Mouse (Mus musculus): ENCODE results near the gene Ranbp3.
"Not testable (repeated sequence)": the region's sequence is repeated elsewhere in the genome, so short reads cannot be mapped to it uniquely, and the experiment has no call there.

Ranbp3 gene

DNA sequence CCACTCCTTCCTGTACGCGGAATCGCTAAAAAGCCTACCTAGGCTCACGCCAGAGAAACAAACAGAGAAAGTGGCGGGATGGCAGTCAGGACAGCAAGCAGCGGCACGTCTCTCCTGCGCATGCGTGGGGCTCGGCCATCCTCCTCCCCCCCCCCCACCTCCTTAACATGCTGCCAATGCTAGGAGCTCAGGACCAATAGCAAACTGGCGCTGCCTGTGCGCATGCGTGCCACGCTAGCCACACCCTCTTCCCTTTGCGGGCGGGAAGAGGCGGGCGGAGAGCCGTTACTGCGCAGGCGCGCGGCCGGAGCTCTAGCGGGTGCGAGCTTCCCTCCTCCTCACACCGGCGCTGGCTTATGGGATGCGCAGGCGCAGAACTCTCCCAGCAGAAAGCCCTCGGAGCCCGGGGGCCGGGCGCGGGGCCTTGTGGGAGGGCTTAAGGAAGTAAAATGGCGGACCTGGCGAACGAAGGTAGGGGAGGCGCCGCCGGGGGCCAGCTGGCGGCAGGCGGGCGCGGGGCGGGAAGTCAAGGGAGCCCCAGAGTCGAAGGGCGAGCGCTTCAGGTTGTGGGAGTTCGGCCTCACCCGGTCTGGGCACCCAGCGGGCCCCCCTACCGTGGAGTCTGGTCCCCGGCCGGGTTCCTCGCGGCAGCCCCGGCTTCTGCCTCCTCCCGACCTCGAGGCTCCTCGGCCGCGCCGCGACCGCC is at the start of gene Ranbp3:
Gene Ranbp3 (plus strand): TSS at position 354 of the 706 bp plus-strand sequence.
- peak; percentile 99 for DNase-seq

DNA sequence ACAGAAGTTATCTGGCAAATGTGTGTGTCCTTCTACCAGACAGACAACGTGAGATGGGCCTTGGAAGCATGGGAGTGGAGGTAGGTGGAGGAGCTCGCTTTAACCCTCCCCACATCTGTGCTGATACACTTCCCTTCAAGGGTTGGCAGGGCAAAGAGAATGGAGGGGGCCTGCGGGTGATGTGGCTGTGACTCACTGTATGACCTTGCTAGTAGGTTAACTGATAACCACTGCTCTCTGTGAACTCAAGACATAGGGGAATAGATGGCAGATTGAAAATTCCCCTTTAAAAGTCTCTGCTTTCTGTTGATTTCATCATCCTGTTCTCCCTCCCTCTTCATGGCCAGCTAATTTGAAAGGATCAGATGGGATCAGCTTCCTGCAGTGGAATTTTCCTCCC is 47.6 kb upstream of the Ranbp3 start:
- DNase-seq, result no peak

- no peak for DNase-seq
Measured at GRCm38 (mm10) chr17:56626260-56626659, 46.8 kb upstream of the Ranbp3 start.

GRCm38 (mm10) chr17:56626754-56627470 is 46.2 kb upstream of the Ranbp3 start, which contains the start of gene Lonp1:
Gene Lonp1, minus strand, starts transcription at chr17:56626887.
- peak; percentile 97 for DNase-seq

GRCm38 (mm10) chr17:56627530-56628277 is 45.4 kb upstream of the Ranbp3 start, which contains the start of gene Catsperd:
Gene Catsperd, plus strand, starts transcription at chr17:56628143.
- DNase-seq, result no peak

- not testable (repeated sequence) for DNase-seq
Measured at GRCm38 (mm10) chr17:56629800-56630781, 43.0 kb upstream of the Ranbp3 start.

- no peak for DNase-seq
Measured at GRCm38 (mm10) chr17:56631807-56632206, 41.3 kb upstream of the Ranbp3 start.

DNA sequence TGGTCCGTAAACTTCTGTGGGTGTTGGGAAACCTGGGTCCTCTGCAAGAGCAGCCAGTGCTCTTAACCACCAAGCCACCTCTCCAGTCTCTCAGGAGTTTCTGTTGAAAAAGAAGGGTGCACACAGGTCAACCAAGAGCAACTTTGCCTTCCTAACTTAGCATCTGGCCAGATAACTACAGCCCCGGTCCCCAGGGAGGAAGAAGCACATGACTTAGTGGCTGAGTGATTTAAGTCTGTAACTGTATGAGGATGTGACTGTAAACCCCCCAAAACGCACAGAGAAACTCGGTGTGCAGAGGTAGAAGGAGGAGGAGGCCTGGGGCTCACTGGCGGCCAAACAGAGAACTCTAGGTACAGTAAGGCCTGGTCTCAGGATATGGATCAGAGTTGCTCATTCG is 39.1 kb upstream of the Ranbp3 start:
- no peak for DNase-seq

DNA sequence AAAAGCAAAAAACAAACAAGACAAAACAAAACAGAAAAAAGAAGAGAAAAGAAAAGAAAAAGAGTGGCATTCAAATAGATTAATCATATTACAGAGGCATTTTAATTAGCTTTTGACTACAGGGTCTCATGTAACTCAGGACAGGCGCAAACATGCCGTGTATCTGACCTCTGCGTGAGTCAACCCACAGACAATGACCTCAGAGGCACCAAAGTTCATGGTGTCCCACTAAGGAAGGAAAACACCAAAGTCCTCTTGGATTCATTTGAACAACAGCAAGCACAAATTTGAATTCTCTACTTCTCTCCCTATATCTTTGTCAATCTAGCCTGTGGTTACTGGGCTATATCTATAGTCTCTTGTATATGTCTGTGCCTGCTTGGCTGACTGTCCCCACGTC is 29.9 kb upstream of the Ranbp3 start:
- DNase-seq, result no peak

- DNase-seq, result no peak
Measured at GRCm38 (mm10) chr17:56647546-56647945, 25.5 kb upstream of the Ranbp3 start.

- DNase-seq, result peak; percentile 4
Measured at GRCm38 (mm10) chr17:56651801-56652200, 21.3 kb upstream of the Ranbp3 start.

DNA sequence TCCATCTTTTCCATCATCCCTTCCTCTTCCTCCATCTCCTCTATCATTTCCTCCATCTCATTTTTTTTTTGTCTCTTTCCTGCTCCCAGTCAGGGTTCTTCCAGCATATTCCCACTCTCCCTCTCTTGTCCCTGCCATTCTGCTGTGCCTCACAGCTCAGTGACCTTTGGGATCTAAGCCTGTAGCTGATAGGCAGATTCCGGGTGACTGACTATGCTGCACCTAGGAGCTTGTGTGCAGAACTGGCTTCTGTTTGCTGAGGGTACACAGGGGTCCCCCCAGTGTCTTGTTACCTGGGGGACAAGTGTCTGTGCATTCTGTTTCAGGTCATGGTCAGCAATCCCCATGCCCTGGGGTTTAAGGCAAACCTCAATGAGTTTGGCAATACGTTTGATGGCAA is 18.3 kb upstream of the Ranbp3 start:
- DNase-seq, result no peak

- no peak for DNase-seq
Measured at GRCm38 (mm10) chr17:56655311-56655710, 17.8 kb upstream of the Ranbp3 start.

DNA sequence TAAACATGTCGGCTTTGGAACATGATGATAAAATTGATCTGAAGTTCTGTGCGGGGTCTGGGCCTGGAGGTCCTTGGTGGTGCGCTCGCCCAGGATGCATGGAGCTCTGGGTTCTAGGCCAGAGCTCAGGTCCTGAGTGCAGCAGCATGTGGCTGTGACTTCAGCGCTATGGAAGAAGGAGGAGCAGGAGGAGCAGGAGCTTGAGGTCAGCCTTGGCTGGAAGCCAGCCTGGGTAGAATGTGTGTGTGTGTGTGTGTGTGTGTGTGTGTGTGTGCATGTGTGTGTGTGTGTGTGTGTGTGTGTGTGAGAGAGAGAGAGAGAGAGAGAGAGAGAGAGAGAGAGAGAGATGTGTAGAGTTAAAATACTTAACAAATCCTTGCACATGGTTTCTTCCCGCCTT is 16.9 kb upstream of the Ranbp3 start:
- no peak for DNase-seq

DNA sequence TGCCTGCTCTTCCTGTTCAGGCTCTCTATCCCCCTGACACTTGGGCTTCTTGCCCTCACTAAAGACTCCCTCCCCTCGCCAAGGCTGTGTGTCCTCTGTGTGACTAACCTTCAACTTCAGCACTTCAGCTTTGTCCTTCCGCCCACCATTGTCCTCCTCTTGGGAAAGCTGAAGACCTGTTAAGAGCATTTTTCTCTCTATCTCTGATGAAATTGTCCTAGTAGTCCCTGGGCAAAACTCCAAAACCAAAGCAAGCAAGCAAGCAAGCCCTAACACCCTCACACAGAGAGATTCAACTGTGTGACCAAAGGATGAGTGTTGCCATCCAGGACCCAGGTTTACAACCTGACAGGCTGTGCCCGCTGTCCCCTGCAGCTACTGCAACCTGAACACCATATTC is 9.4 kb upstream of the Ranbp3 start:
- no peak for DNase-seq

GRCm38 (mm10) chr17:56664333-56664732 is 8.8 kb upstream of the Ranbp3 start:
- DNase-seq, result no peak

- no peak for DNase-seq
Measured at GRCm38 (mm10) chr17:56666384-56666783, 6.7 kb upstream of the Ranbp3 start.

DNA sequence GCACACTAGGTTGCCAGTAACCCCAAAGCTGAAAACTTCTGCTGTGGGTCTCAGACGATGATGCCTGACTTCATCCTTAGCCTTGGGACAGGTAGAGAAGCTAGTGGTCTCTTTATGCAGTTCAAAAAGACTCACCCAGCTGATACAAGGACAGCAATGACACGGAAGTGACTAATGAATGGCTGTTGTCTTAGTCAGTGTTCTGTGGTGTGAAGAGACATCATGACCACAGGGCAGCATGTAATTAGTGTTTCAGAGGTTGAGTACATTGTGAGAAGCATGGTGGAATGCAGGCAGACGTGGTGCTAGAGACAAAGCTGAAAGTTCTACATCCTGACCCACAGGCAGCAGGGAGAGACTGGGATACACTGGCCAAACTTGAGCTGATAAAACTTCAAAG is 5.5 kb upstream of the Ranbp3 start:
- DNase-seq, result no peak

DNA sequence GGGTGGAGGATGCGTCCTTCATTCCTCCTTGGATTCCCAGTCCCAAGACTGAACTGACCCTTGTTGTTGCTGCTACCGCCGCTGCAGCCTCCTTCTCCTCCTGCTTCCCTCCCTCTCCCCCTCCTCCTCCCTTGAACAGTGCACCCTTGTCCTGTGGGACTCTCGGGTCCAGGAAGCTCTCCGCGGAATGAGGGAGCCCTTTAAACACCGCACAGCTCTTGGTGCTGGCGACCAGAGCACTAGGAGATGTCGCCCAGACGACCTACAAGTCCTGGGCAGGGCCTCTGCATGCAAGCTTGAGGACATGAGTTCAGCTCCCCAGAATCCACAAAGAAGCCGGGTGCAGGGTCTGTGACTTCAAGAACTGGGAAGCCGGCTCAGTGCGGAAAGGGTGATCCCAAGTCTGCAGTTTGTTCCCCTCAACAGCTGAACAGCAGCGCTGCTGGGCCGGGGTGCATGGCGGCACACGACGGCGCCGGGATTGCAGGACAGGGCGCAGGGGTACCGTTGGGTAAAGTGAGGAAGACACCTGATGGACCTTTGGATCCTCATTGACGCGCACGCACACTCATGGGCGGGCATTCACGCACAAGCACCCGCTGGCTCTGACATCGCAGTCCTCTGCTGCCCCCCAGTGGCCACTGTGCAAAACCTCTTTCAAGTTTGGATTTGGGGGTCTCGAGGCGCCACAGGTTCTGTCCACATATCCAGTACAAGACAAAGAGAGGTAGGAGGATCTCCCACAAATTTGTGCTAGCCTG is 4.5 kb upstream of the Ranbp3 start:
- DNase-seq, result peak; percentile 89

DNA sequence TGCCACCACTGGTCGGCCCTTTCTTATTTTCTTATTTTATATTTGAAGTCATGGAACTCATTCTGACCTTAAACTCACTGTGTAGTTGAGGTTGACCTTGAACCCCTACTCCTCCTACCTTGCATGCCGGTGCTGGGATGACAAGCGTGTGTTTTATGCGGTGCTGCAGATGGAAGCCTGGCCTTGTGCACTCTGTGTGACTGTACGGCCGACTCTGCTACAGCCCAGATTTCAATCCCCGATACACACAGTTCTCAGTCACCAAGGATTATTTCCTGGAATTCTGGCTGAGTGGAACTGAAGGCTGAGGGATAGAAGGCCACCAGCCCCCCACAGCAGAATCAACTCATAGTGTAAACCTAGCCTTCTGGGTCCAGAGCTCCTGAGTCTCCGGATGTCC is 3.3 kb upstream of the Ranbp3 start:
- no peak for DNase-seq

DNA sequence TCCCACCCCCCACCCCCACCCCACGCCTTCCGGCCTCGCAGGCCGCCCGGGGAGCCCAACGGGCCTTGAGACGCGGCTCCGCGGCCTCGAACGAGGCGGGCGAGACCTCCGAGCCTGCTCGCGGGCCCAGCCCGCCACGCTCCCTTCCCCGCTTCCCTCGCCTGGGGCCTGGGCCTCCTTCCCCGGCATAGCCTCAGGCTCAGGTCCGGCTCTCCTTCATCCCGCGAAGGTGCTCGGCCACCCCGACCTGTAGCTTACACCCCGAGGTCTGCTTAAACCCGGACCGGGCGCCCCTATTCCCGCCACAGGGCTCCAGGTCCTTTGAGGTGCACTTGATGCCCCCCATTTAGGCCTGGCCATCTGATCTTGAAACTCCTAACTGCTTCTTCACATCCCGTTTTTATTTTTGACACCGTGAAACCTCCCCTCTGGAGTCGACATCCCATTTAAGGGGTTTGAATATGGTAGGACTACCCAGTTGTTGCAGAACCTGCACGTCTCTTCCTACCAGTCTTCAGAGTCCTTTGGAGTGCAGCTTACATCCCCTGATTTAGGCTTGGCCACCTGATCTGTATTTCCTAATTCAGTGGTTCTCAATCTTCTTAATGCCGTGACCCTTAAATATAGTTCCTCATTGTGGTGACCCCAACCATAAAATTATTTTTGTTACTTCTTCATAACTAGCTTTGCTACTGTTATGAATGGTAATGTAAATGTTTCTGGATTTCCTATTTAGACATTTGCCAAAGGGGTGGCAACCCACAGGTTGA is 738 bp downstream of the Ranbp3 start:
- peak; percentile 8 for DNase-seq

All from lung, postnatal 14 days (tissue).